ENCODE assay signal across 19 mouse cellular contexts in the genomic region with DNA sequence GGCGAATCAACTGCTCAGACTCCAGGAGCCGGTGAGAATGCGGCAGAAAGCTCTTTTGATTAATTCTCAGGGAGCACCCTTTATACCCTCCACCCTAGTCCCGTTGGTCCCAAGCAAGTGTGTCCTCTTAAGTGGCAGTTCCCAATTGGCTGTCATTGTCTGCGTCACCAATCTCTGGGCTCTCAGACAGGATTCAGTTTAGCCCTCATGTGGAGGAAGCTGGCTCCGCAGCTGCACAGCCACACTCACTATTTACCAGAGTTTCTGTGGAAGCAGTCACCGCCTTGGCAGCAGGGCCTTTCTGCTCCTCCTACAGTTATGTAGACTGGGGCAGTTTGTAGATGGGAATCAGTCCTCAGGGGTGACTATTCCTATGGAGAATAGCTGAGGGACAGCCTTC.
A peak's percentile ranks its signal among the peaks of the same experiment; 100 is the strongest.
DNase-seq lines count a peak whose midpoint lies in the region; TF ChIP-seq lines count a peak whose summit lies in the region.
"Had no signal": no experiment of that assay in that cellular context is flagged by ENCODE, and none has a peak within 500 bp of the region (broad histone marks: within the 10 kb centered on the region; RNA-seq: fewer than 3 reads in every experiment).

No protein-coding gene starts in this region.

- TF ChIP-seq EP300 in CH12.LX (IDR thresholded peaks at IDR 0.05; ENCODE audit: low read length), result no peak

- no peaks in the 10 kb centered on the region for H3K27me3 ChIP-seq in CH12.LX (replicated peaks)
- no peaks in the 10 kb centered on the region for H3K27me3 ChIP-seq in limb, embryonic 10.5 days (ENCODE audit: low read depth, poor library complexity, severe bottlenecking)
- no peaks in the 10 kb centered on the region for H3K27me3 ChIP-seq in thymus, adult 2 months (ENCODE audit: control insufficient read depth, insufficient read depth, low read length)
- H3K27me3 ChIP-seq: hindbrain, embryonic 15.5 days; limb, embryonic 12.5 days had no signal

- no peak overlapping the region for H3K4me3 ChIP-seq in layer of hippocampus, adult 2 months
- no peak overlapping the region for H3K4me3 ChIP-seq in CH12.LX (replicated peaks in 1 of 3; ENCODE audit: low read depth in 2 of 3, low read length in 2 of 3, poor library complexity in 1 of 3)
- H3K4me3 ChIP-seq in limb, embryonic 10.5 days, result no peak overlapping the region
- H3K4me3 ChIP-seq in thymus, adult 2 months (ENCODE audit: control insufficient read depth, insufficient read depth, low read length), result no peak overlapping the region
- H3K4me3 ChIP-seq: erythroblast, embryonic 14.5 days; heart, adult 2 months; hindbrain, embryonic 15.5 days; limb, embryonic 12.5 days had no signal

- peaks cover 7 to 19% of the 10 kb centered on the region in 2 experiments; a peak in 3 of 4 replicates for H3K4me1 ChIP-seq in CH12.LX (ENCODE audit: control insufficient read depth in 1 of 2, insufficient read depth in 2 of 2)
- peaks cover 51% of the 10 kb centered on the region for H3K4me1 ChIP-seq in limb, embryonic 10.5 days
- no peaks in the 10 kb centered on the region for H3K4me1 ChIP-seq in thymus, adult 2 months (replicated peaks; ENCODE audit: control insufficient read depth, insufficient read depth, low read length)

- no peaks in the 10 kb centered on the region for H3K79me2 ChIP-seq in CH12.LX (replicated peaks; ENCODE audit: control insufficient read depth, extremely low read depth, insufficient read depth, poor library complexity, severe bottlenecking)

- no peak for TF ChIP-seq RAD21 in CH12.LX (IDR thresholded peaks at IDR 0.05; ENCODE audit: low read depth, low read length)

- 75% methylated on average over 7 of the region's 7 CpGs for WGBS in limb, embryonic 10.5 days
- 92% methylated on average over 7 of the region's 7 CpGs for WGBS in thymus, adult 2 months

- peaks cover 0 to 16% of the 10 kb centered on the region in 2 experiments for H3K36me3 ChIP-seq in CH12.LX (replicated peaks in 1 of 2; ENCODE audit: control insufficient read depth in 1 of 2, insufficient read depth in 1 of 2, low read length in 1 of 2)
- no peaks in the 10 kb centered on the region for H3K36me3 ChIP-seq in limb, embryonic 10.5 days
- H3K36me3 ChIP-seq in thymus, adult 2 months (ENCODE audit: control insufficient read depth, insufficient read depth, low read length), result no peaks in the 10 kb centered on the region
- H3K36me3 ChIP-seq: hindbrain, embryonic 15.5 days; limb, embryonic 12.5 days had no signal

- peak in 1 of 2 experiments; percentile 62 for DNase-seq in layer of hippocampus, adult 2 months (ENCODE audit: low spot score in 2 of 2)
- no peak for DNase-seq in layer of hippocampus, adult 9-10 months (ENCODE audit: low spot score)
- DNase-seq in CH12.LX (ENCODE audit: extremely low read depth) (peak; percentile 8), R1 (ENCODE audit: low read depth, low spot score) (peak; percentile 17)
- DNase-seq in limb, embryonic 10.5 days (ENCODE audit: low spot score), result no peak
- DNase-seq in retina, embryonic 14.5 days (ENCODE audit: low spot score), result no peak
- no peak for DNase-seq in thymus, adult 2 months
- DNase-seq: adrenal gland, postnatal 25 days; cerebellum, postnatal 10 days; heart, adult 2 months; heart, postnatal 10 days; kidney, adult 18-20 months; kidney, postnatal 25 days; spleen, adult 18-20 months; thymus, postnatal 25 days had no signal

- TF ChIP-seq CTCF in layer of hippocampus, adult 2 months (conservative IDR thresholded peaks at IDR 0.05), result peak; percentile 65
- TF ChIP-seq CTCF in CH12.LX (conservative IDR thresholded peaks at IDR 0.05 in 1 of 2, IDR thresholded peaks at IDR 0.05 in 1 of 2; ENCODE audit: low read depth in 2 of 2, low read length in 2 of 2), result no peak
- TF ChIP-seq CTCF in thymus, adult 2 months (IDR thresholded peaks at IDR 0.05; ENCODE audit: borderline replicate concordance, control insufficient read depth, extremely low read depth, insufficient read depth, low read length, poor library complexity), result no peak

- no peak overlapping the region for H3K4me2 ChIP-seq in CH12.LX (ENCODE audit: insufficient read depth, low read depth, poor library complexity, severe bottlenecking)
- H3K4me2 ChIP-seq: hindbrain, embryonic 15.5 days; limb, embryonic 12.5 days had no signal

- no peak overlapping the region for H3K9ac ChIP-seq in CH12.LX (ENCODE audit: insufficient read depth, low read depth)
- H3K9ac ChIP-seq: hindbrain, embryonic 15.5 days; limb, embryonic 12.5 days; liver, embryonic 14.5 days had no signal

- in situ Hi-C loops in CH12.LX (cut with MboI; ENCODE audit: low pct_ligation_motif_present, low pct_unique_long_range_greater_than_20kb, low sequenced_read_pairs), result no loop called here

- peaks cover 6% of the 10 kb centered on the region for H3K9me3 ChIP-seq in CH12.LX (replicated peaks; ENCODE audit: low read length)
- H3K9me3 ChIP-seq in limb, embryonic 10.5 days (replicated peaks), result no peaks in the 10 kb centered on the region

- no peak for TF ChIP-seq POLR2A in CH12.LX (IDR thresholded peaks at IDR 0.05; ENCODE audit: low read depth, low read length)
- no peak for TF ChIP-seq POLR2A in thymus, adult 2 months (IDR thresholded peaks at IDR 0.05; ENCODE audit: control insufficient read depth, extremely low read depth, insufficient read depth, low read length, poor library complexity)

- H3K27ac ChIP-seq in layer of hippocampus, adult 2 months, result no peak overlapping the region
- H3K27ac ChIP-seq in CH12.LX (ENCODE audit: insufficient read depth, low read depth), result no peak overlapping the region
- H3K27ac ChIP-seq in limb, embryonic 10.5 days, result peak overlapping the region; percentile 6; the same call in 1 of the 2 replicates
- no peak overlapping the region for H3K27ac ChIP-seq in thymus, adult 2 months (ENCODE audit: control insufficient read depth, insufficient read depth, low read length)
- H3K27ac ChIP-seq: heart, adult 2 months; hindbrain, embryonic 15.5 days; limb, embryonic 12.5 days; liver, embryonic 14.5 days had no signal

- dilution Hi-C loops in CH12.LX (cut with MboI; ENCODE audit: extremely low pct_ligation_motif_present, extremely low pct_unique_long_range_greater_than_20kb, low sequenced_read_pairs), result no loop called here

TF ChIP-seq in CH12.LX, 34 proteins besides CTCF, POLR2A, EP300 and RAD21:
- TF ChIP-seq UBTF (IDR thresholded peaks at IDR 0.05; ENCODE audit: low read depth, low read length) (no peak), USF1 (IDR thresholded peaks at IDR 0.05; ENCODE audit: low read depth, low read length) (no peak), MAZ (IDR thresholded peaks at IDR 0.05; ENCODE audit: low read depth, low read length) (no peak), MAX (IDR thresholded peaks at IDR 0.05; ENCODE audit: low read length) (no peak), SIN3A (IDR thresholded peaks at IDR 0.05; ENCODE audit: low read length) (no peak), MYC (IDR thresholded peaks at IDR 0.05; ENCODE audit: low read depth, low read length) (no peak), PAX5 (IDR thresholded peaks at IDR 0.05; ENCODE audit: low read length) (no peak), ZNF384 (IDR thresholded peaks at IDR 0.05; ENCODE audit: low read depth, low read length) (no peak), TCF12 (IDR thresholded peaks at IDR 0.05; ENCODE audit: low read depth, low read length) (no peak), TBP (conservative IDR thresholded peaks at IDR 0.05; ENCODE audit: low read depth, low read length) (no peak), USF2 (conservative IDR thresholded peaks at IDR 0.05; ENCODE audit: low read depth, low read length) (no peak), IRF4 (IDR thresholded peaks at IDR 0.05; ENCODE audit: low read depth, low read length) (no peak), NRF1 (IDR thresholded peaks at IDR 0.05; ENCODE audit: low read depth, low read length) (no peak)

Comparison
In these comparisons a context has a peak if more than half of its experiments do, and no peak if none do; other contexts are left out.
1. DNase-seq: peak in CH12.LX (single experiment) and R1 (single experiment); none in layer of hippocampus, adult 9-10 months (single experiment), limb, embryonic 10.5 days (single experiment), retina, embryonic 14.5 days (single experiment) and thymus, adult 2 months (single experiment).